Mouse (Mus musculus) right cerebral cortex, adult 18-20 months (tissue): ENCODE data around the gene Mpst.

Experiments
- DNase-seq: peaks from one replicate; pipeline ENCODE4 v3.0.0; 2022; ENCODE audit warnings: mixed read lengths

Mpst gene

GRCm38 (mm10) chr15:78405098-78405497 is 1.1 kb upstream of the Mpst start:
- DNase-seq = no peak

GRCm38 (mm10) chr15:78405517-78406211 is 552 bp upstream of the Mpst start, which contains the start of gene Tst:
TSS of gene Tst (minus strand) at chr15:78405907.
- DNase-seq = peak; percentile 91

- no peak for DNase-seq
Measured at GRCm38 (mm10) chr15:78409570-78410052, 3.4 kb downstream of the Mpst start.

GRCm38 (mm10) chr15:78413083-78413718 is 7.0 kb downstream of the Mpst start:
- no peak for DNase-seq

GRCm38 (mm10) chr15:78413719-78414117 is 7.5 kb downstream of the Mpst start:
- no peak for DNase-seq

- DNase-seq = no peak
Measured at GRCm38 (mm10) chr15:78414157-78414556, 7.9 kb downstream of the Mpst start.

GRCm38 (mm10) chr15:78416937-78417336 is 10.7 kb downstream of the Mpst start:
- DNase-seq = no peak

- no peak for DNase-seq
Measured at GRCm38 (mm10) chr15:78420395-78420794, 14.2 kb downstream of the Mpst start.

- DNase-seq = peak; percentile 87
Measured at GRCm38 (mm10) chr15:78422046-78422956, 16.1 kb downstream of the Mpst start.

- DNase-seq = no peak
Measured at GRCm38 (mm10) chr15:78424507-78424906, 18.3 kb downstream of the Mpst start.

GRCm38 (mm10) chr15:78425230-78425629 is 19.0 kb downstream of the Mpst start:
- no peak for DNase-seq

- DNase-seq = peak; percentile 91
Measured at GRCm38 (mm10) chr15:78428391-78429138, 22.3 kb downstream of the Mpst start, which contains the start of gene Kctd17. TSS of gene Kctd17 (plus strand) at chr15:78428564.

GRCm38 (mm10) chr15:78429139-78429459 is 22.9 kb downstream of the Mpst start:
- no peak for DNase-seq

GRCm38 (mm10) chr15:78429871-78430622 is 23.8 kb downstream of the Mpst start:
- DNase-seq = no peak

- no peak for DNase-seq
Measured at GRCm38 (mm10) chr15:78430874-78431273, 24.7 kb downstream of the Mpst start.

- DNase-seq = no peak
Measured at GRCm38 (mm10) chr15:78431541-78432121, 25.4 kb downstream of the Mpst start.

GRCm38 (mm10) chr15:78434896-78435520 is 28.8 kb downstream of the Mpst start:
- no peak for DNase-seq

GRCm38 (mm10) chr15:78435681-78436080 is 29.5 kb downstream of the Mpst start:
- DNase-seq = no peak

GRCm38 (mm10) chr15:78436380-78437192 is 30.4 kb downstream of the Mpst start:
- peak; percentile 95 for DNase-seq
